Mouse (Mus musculus) cerebellum, postnatal 10 days (tissue): ENCODE results near the gene Zfp334.
A peak's percentile ranks its signal among the peaks of the same experiment; 100 is the strongest.

Experiments used
- DNase-seq, 2 experiments: peaks; one replicate each; pipeline ENCODE4 v3.0.0; 2021; ENCODE audit warnings: mixed read lengths in 2 of 2

Gene Zfp334

DNA sequence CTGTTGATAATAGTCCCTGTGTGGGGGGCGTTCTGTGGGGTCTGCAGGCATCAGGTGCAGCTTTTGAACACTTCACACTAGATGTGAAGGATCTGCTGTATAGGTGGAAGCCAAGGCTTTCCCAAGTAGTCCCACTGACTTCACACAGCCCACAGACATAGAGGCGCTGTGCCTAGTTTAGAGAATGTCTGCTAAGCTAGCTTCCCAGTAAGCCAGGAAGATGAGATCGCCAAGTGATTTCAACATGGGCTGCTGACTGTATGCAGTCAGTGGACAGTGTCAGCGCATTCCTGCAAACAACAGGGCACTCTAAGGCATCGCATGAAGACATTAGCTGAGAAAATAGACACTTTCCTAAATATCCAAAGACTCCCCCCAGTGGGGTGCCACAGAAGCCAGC lies 12.6 kb downstream of the Zfp334 start:
- DNase-seq, result no peak

DNA sequence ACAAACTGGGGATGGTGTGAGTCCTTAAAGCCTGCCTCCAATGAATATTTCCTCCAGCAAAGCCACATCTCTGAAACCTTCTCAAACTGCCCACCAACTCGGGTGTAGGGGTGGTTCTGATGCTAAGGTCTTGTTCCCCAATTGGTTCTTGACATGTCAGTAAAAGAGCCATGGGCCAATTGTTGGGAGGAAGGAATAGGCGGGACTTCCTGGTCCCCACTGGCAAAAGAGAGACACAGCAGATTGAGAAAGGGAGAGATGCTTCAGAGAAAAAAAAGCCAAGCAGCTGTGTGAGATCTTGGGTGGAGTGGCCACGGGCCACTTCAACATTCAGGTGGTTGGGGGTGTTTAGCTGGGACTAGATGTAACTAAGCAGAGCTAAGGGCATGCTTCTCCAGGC lies 17.0 kb downstream of the Zfp334 start:
- peak; percentile 55 to 63 for DNase-seq

DNA sequence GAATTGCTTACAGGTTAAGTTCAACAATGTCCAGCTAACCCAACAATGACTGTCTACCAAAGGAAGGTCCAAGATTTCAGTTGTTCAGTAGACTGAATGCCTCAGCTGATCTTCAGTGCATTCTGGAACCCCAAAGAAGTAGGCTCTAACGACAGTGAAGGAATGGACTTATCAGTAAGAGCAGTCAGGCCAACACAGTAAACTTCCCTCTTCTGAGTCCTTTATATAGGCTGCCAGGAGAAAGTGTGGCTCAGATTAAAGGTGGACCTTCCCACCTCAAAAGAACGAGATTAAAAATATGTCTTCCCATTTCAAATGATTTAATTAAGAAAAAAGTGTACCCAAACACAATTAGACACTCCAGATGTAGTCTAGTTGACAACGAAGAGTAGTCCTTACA lies 17.7 kb downstream of the Zfp334 start:
- DNase-seq, result no peak

DNA sequence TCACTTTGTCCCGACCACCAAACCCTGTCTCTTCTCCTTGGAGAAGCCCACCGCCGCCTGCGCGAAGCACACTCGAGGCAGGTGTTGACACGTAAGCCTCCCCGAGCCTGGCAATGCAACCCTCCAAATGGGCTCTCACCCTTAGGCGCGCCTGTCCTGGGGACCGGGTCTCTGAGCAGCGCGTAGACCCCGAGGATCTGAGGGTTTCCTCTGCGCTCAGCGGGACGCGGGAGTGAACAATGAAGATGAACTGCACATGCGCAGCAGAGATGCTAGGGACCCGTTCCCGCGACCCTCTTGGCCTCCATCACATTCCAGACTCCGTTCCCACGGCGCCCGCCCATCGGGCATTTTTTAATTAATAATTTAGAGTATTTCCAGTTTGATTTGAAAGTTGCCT lies 19.6 kb downstream of the Zfp334 start, which contains the start of gene Zfp663:
Zfp663 (minus strand) TSS at position 234 of the 400 bp plus-strand sequence.
- peak; percentile 48 to 57 for DNase-seq

DNA sequence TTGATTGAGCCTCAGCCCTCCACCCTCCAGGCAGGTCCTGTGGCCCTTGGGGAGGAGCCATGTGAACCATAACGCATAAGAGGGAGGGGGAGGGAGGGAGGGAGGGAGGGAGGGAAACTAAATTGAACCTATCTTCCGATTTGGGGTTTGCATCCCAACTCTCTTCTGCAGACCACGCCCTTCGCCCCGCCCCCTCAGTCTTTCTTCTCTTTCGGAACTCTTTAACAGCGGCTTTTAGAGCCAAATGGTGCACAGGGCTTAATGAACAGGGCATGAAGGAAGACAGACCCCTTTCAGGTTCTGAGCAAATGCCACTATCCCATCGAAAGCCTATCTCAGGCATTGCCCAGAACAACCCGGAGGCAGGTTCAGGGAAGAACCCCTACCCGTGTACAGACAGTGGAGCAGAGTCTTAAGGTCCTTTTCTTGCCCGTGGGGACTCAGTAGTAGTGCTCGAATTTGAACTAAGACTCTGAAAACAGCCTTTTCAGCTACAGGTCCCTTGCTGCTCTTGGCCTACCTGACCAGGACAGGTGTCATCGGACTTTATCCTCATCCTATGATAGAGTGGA lies 20.1 kb downstream of the Zfp334 start:
- DNase-seq, result peak in 1 of 2 experiments; percentile 30

DNA sequence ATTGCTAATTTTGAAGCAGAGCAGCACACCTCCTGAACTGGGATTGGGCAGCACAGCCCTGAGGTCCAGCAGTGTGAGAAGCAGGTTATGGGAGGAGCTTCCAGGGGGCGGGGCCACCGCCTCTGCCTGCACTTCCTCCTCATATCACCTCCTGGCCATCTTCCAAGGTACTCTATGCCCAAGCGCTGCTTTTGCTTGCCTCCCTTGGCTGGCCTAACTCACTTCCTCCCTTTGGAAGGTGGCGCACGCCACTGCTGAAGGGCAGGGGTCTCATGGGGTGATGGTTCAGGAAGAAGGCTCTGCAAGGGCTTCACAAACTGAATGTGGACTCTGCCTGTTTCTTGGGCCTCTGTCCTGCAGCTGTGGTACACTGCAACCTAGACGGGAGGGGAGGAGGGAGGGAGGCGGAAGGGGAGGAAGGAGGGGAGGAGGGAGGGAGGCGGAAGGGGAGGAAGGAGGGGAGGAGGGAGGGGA lies 21.0 kb downstream of the Zfp334 start:
- DNase-seq, result no peak

DNA sequence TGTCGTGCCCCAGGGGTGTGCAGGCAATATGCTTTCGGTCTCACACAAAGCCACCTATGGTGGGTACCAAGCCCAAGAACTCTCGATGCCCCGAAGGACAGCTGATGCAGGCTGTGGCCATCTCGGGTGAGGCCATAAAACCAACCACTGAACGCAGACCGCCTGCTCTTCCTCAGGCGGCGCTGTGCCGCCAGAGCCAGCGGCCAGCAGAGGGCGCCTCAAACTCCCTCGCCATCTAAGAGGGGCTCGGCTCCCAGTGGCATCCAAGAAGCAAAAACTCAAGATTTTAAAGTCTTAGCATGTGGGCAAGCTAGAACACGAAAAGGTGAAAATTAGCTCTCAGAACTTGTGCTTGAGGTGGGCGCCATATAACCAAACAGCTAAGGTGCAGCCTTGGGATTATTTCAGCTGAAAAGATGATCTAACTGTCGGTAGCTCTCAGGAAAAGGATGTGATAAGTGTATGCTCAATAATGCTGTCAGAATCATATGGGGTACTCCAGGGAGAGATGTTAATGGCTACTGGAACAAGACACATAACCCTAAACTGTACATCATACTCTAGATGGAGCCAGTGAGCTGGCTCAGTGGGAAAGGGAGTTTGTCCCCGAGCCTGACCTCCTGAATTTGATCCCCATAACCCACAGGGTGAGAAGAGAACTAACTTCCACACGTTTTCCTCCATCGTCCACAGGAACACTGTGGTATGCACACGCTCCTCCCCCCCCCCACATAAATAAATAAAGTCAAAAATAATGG lies 23.5 kb downstream of the Zfp334 start:
- DNase-seq, result peak; percentile 88 to 92

DNA sequence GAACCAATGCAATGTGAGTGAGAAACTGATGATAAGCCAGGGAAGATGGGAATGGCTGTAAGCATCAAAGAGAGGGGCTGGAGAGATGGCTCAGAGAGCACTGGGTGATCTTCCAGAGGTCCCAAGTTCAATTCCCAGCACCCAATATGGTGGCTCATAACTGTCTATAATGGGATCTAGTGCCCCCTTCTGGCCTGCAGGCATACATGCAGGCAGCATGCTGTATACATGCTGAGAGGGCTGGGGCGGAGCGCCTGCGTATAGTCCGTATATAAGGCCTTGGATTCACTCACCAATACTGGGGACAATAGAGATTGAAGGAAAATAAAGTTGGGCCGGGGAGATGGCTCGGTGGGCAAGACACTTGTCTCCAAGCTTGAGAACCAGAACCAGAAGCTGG lies 24.8 kb downstream of the Zfp334 start:
- no peak for DNase-seq

DNA sequence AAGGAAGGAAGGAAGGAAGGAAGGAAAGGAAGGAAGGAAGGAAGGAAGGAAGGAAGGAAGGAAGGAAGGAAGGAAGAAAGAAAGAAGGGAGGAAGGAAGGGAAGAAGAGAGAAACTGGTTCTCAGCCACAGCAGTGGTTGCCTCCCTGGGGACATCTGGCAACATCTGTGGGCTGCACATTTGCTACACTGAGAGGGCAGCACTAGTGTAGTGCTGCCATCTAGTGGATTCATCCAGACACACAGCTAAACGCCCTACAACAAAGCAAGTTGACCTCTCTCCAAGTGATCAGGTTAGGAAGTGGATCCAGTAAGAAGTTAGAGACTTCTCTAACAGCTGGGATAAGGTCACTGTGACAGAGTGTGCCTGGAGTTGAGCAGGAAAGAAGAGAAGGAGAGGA lies 27.2 kb downstream of the Zfp334 start:
- DNase-seq, result peak; percentile 72 to 75

DNA sequence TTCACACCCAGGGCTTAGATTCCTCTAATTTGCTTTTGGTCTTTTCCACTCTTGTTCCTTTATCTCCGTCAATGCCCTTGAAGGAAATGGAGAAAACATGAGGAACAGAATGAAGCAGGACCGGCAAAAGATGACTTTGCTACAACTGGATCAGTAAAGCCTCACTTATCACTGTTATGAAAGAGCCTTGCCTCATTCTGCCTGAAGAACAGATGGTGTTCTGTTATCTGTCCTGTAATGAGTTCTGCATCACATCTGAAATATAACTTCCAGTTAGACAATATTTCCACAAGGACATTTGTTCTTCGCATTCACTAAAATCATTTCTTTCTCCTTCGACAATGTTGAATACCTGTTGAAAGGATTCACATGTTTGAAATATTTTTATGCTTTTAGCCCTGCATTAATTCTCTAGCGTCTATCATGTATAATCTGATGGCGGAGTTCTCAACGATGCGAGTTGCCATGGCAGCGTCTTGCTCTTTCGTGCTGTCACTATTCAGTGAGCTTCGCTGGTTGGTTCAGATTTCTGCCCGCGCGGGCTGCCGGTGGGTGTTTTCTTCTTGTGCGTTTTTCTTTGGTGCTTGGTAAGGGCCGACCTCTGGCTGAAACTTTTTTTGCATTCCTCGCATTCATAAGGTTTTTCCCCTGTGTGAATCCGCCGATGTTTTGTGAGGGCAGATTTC lies 36.1 kb downstream of the Zfp334 start:
- DNase-seq, result no peak

GRCm38 (mm10) chr2:165349466-165349865 lies 38.6 kb downstream of the Zfp334 start:
- peak; percentile 73 to 76 for DNase-seq

- DNase-seq, result no peak
Observed at GRCm38 (mm10) chr2:165346180-165346579, 41.9 kb downstream of the Zfp334 start.

- DNase-seq, result peak; percentile 83 to 84
Observed at GRCm38 (mm10) chr2:165337191-165337590, 50.9 kb downstream of the Zfp334 start.

GRCm38 (mm10) chr2:165332610-165333210 lies 55.3 kb downstream of the Zfp334 start:
- DNase-seq, result no peak

DNA sequence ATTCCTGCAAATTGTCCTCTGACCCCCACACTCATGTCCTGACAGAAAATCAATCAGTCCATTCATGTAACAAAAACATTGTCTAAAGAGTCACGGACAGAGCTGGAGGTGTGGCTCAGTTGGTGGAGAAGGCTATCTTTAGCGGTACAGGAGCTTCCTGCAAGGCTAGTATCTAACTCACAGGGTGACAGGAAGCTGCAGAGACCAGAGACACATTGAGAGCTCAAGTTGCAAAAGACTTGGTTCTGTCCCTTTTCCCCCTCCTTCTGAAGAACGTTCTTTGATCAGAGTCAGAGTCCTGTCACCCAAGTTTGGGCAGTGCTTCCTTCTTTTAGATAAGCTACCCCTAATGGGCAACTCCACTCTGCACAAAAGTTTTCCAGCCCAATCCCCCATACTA lies 58.4 kb downstream of the Zfp334 start:
- no peak for DNase-seq

DNA sequence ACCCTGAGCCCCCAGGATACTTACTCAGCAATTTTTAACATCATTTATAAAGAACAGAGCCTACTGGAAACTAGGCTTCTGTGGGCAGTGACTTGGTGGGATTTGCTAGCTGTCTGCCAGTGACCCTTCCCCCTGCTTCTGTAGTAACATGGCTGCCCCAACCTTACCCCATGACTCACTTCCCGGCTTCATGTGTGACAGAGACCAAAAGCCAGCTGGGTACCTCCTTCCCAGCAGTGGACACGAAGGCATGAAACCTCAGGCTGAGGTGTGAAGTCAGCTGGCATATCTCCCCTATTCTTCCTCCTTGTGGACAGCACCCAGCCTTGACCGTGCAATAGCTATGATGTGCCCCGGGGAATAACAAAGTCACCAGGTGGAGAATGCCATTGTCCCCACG lies 59.3 kb downstream of the Zfp334 start:
- no peak for DNase-seq

- peak in 1 of 2 experiments; percentile 42 for DNase-seq
Observed at GRCm38 (mm10) chr2:165327386-165327785, 60.7 kb downstream of the Zfp334 start.

DNA sequence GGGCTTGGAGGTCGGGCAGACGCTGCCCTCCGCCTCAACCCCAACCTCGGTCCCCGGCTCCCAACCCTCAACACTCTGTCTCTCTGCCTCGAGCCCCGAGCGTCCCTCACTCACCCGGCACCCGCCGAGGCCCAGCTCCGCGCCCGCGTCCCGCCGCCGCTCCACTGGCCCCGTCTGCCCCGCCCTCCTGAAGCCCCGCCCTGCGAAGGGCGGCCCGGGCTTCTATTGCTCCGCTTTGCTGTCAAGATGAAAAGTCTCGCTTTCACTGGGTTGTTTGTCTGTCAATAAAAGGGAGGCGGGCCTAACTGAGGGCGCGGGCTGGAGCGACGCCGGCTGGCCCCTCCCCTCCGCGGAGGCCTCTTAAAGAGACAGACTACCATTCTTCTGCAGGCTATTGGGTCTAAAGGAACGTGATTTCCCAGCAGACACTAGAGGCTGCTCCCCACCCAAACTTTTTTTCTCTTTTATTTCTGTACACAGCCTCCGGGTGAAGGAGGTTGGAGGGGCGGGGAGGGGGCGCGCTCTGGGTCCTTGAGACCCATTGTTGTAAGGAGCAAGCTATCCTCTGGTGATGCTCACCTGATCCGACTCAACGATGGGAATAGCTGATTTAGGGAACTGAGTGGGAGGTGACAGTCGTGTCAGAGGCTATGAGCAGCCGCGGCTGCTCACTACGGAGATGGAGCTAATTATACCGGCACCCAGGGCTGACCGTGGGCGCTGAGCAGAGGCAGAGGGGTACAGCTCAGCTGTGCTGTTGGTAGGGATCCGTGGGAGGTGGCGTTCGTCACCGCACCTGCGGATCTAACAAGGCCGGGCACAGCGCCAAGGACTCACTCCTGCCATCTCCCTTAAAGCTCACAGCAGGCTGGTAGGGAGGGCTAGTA lies 61.5 kb downstream of the Zfp334 start, which contains the start of gene Elmo2:
Elmo2 (minus strand) TSS at position 176 of the 887 bp plus-strand sequence.
- DNase-seq, result peak; percentile 98 to 99

GRCm38 (mm10) chr2:165325521-165326303 lies 62.3 kb downstream of the Zfp334 start:
- DNase-seq, result peak; percentile 79 to 83
